Mouse (Mus musculus) hindbrain, postnatal 0 days (tissue): Measurements from ENCODE around the gene Hoxc10. TPM values are rescaled to one million over a fixed set of nuclear protein-coding genes. Genes with fewer than 3 reads are reported as not detected.

Experiments
- ATAC-seq: fragments of 200-750 bp; cut with Nextera tagmentation; 2 replicates; pipeline ENCODE4 v1.8.0; 2017; ENCODE audit warnings: mild to moderate bottlenecking, moderate TSS enrichment, moderate library complexity
- DNase-seq: peaks from one replicate; pipeline ENCODE4 v3.0.0-alpha.2; 2015; ENCODE audit warnings: low spot score
- H3K27ac ChIP-seq: fragments of 300-500 bp; sonication (generic); 2 replicates; pipeline ENCODE4 v1.5.1; 2014; ENCODE audit warnings: mild to moderate bottlenecking
- H3K27me3 ChIP-seq: fragments of 300-500 bp; sonication (generic); 2 replicates; pipeline ENCODE4 v1.6.1; 2014; ENCODE audit warnings: low read length, mixed read lengths; ENCODE audit not compliant: insufficient read depth
- H3K36me3 ChIP-seq: fragments of 300-500 bp; sonication (generic); 2 replicates; pipeline ENCODE4 v1.6.1; 2014; ENCODE audit warnings: low read length, mixed read lengths; ENCODE audit not compliant: insufficient read depth
- H3K4me1 ChIP-seq: fragments of 300-500 bp; sonication (generic); 2 replicates; pipeline ENCODE4 v1.6.1; 2014; ENCODE audit warnings: antibody characterized with exemption, low read length, mixed read lengths; ENCODE audit not compliant: insufficient read depth
- H3K4me2 ChIP-seq: fragments of 300-500 bp; sonication (generic); 2 replicates; pipeline ENCODE4 v1.6.1; 2014; ENCODE audit warnings: low read depth, mild to moderate bottlenecking, low read length, moderate library complexity, mixed read lengths
- H3K4me3 ChIP-seq: fragments of 300-500 bp; sonication (generic); 2 replicates; pipeline ENCODE4 v1.5.1; 2014; ENCODE audit warnings: low read length
- H3K9ac ChIP-seq: fragments of 300-500 bp; sonication (generic); replicated peaks from 2 replicates; pipeline ENCODE4 v1.6.1; 2014; ENCODE audit warnings: mild to moderate bottlenecking, low read length, moderate library complexity, mixed read lengths
- H3K9me3 ChIP-seq: fragments of 300-500 bp; sonication (generic); 2 replicates; pipeline ENCODE4 v1.6.1; 2016; ENCODE audit warnings: low read length, mixed read lengths
- CTCF ChIP-seq: IDR thresholded peaks from 2 replicates; pipeline ENCODE4 v1.5.1; 2016; ENCODE audit warnings: antibody characterized with exemption, control low read depth, low read depth
- WGBS: fragments of 180-500 bp; shearing (Covaris S2); extraction: QIAGEN DNeasy Blood & Tissue Kit; methylation state at CpG from one replicate; pipeline ENCODE4 v1.1.7; 2014; 5-methylcytosine and 5-hydroxymethylcytosine counted together
- polyA plus RNA-seq: library from polyadenylated mRNA; unstranded; fragments of >200 nt; fragmentation: Nextera tagmentation; extraction: Ambion mirVana; gene quantifications from 2 replicates; pipeline ENCODE4 v1.2.1, GENCODE M21; 2015
- total RNA-seq: library from RNA; depleted of rRNA; stranded (reverse); fragments of >200 nt; gene quantifications from 2 replicates; pipeline ENCODE4 v1.2.3, GENCODE M21; 2014; rRNA removed

Hoxc10 gene
- total RNA-seq (not detected in 2 replicates), polyA plus RNA-seq (not detected in 2 replicates)

DNA sequence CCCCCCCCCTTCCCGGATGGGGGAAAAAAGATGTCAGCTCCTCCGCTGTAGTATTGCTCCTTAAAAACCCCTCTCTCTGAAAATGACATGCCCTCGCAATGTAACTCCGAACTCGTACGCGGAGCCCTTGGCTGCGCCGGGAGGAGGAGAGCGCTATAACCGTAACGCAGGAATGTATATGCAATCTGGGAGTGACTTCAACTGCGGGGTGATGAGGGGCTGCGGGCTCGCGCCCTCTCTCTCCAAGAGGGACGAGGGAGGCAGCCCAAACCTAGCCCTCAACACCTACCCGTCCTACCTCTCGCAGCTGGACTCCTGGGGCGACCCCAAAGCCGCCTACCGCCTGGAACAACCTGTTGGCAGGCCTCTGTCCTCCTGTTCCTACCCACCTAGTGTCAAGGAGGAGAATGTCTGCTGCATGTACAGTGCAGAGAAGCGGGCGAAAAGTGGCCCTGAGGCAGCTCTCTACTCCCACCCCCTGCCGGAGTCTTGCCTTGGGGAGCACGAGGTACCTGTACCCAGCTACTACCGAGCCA is at the start of gene Hoxc10:
Hoxc10 (plus strand) TSS at position 21 of the 536 bp plus-strand sequence.
- ATAC-seq (no peak), DNase-seq (no peak)
- no peak for TF ChIP-seq CTCF
- no peak within 1 kb of the TSS for H3K4me3 ChIP-seq
- no peak within 1 kb of the TSS for H3K9ac ChIP-seq
- H3K27ac ChIP-seq, result no peak within 1 kb of the TSS
- 3% methylated on average over 27 of the region's 27 CpGs for WGBS
- peaks cover 96% of the 10 kb centered on the region for H3K27me3 ChIP-seq
- H3K4me1 ChIP-seq, result no peaks in the 10 kb centered on the region
- H3K9me3 ChIP-seq, result no peaks in the 10 kb centered on the region
- H3K4me2 ChIP-seq, result no peak within 1 kb of the TSS
- H3K36me3 ChIP-seq, result no peaks in the 10 kb centered on the region

- no peak for DNase-seq
- 2% methylated on average over 20 of the region's 20 CpGs for WGBS
- no peaks in the 10 kb centered on the region for H3K9me3 ChIP-seq
- no peak overlapping the region for H3K4me2 ChIP-seq
- H3K36me3 ChIP-seq, result no peaks in the 10 kb centered on the region
- no peaks in the 10 kb centered on the region for H3K4me1 ChIP-seq
- H3K9ac ChIP-seq, result no peak overlapping the region
- ATAC-seq, result no peak
- no peak for TF ChIP-seq CTCF
- H3K27me3 ChIP-seq, result peaks cover 94% of the 10 kb centered on the region
- no peak overlapping the region for H3K4me3 ChIP-seq
- no peak overlapping the region for H3K27ac ChIP-seq
These were observed 48.5 kb upstream of the Hoxc10 start for GRCm38 (mm10) chr15:102917972-102918572.

GRCm38 (mm10) chr15:102918611-102919265 is 47.9 kb upstream of the Hoxc10 start:
- Histone ChIP-seq H3K9ac (no peak overlapping the region), H3K27ac (no peak overlapping the region), H3K4me2 (no peak overlapping the region), H3K4me3 (no peak overlapping the region), H3K36me3 (no peaks in the 10 kb centered on the region), H3K4me1 (no peaks in the 10 kb centered on the region), H3K27me3 (peaks cover 94% of the 10 kb centered on the region), H3K9me3 (no peaks in the 10 kb centered on the region)
- TF ChIP-seq CTCF, result no peak
- 2% methylated on average over 7 of the region's 7 CpGs for WGBS
- ATAC-seq, result no peak
- DNase-seq, result no peak

DNA sequence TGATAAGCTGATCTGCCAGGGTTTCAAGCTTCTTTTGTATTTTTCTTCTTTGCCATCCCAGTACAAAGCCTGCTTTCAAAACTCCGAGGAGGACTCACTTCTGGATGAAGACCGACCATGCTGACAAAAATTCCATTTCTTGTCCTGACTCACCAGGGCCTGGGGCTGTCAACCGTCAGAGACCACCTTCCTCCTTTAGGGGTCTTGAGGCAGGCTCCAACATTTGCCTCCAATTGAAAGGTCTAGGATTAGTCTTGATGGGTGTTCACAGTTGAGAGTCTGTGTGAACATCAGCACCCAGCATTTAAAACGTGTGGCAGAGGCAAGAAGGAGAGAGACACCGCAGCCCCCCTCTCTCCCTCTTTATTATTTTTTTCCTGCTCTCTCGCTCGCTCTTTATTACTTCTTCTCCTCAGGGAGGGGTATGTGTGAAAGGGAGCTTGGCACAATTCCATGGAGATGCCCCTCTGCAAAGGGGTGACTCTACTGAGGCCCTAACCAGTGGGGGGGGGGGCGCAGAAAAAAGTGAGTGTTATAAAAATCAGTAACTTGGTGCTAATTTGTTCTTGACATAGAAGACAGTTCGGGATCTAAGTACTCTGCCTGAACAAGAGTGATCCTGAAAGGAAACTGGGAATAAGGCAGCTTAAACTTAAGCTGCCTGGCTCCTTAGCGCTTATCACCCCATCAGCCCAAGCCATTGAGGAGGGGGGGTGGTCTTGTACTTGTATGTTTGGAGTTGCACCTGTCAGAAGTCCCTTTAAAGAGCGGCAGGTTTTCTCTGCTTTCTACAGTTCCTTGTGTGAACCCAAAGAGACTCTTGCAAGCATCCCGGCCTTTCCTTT is 47.0 kb upstream of the Hoxc10 start:
- H3K4me2 ChIP-seq, result no peak overlapping the region
- H3K4me1 ChIP-seq, result no peaks in the 10 kb centered on the region
- peaks cover 96% of the 10 kb centered on the region for H3K27me3 ChIP-seq
- 2% methylated on average over 12 of the region's 12 CpGs for WGBS
- H3K4me3 ChIP-seq, result no peak overlapping the region
- no peak overlapping the region for H3K27ac ChIP-seq
- no peak for DNase-seq
- TF ChIP-seq CTCF, result no peak
- no peaks in the 10 kb centered on the region for H3K36me3 ChIP-seq
- H3K9me3 ChIP-seq, result no peaks in the 10 kb centered on the region
- H3K9ac ChIP-seq, result no peak overlapping the region
- ATAC-seq, result no peak

DNA sequence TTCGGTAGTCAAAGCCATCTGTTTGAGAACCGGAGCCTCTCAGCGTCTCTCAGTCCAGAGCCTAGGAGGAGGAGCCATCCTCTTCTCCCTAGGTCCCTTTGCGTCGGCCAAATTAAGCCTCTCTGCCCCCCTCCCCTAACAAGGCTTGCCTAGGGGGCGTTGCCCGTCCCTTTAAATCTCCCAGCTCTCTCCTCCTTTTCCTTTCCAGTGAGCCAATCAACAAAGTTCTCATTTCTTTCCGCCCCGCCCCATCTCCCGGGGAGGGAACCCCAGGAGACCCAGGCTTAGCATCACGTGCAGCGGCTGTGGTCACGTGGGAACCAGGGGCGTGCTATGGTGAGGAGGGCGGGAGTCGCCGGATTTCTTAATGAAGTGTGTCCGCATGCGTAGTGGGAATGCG is 46.0 kb upstream of the Hoxc10 start:
- H3K9ac ChIP-seq, result no peak overlapping the region
- H3K4me1 ChIP-seq, result no peaks in the 10 kb centered on the region
- DNase-seq (peak; percentile 25), ATAC-seq (no peak)
- H3K27ac ChIP-seq, result no peak overlapping the region
- WGBS, result under 1% methylated on average over 18 of the region's 20 CpGs
- TF ChIP-seq CTCF, result no peak
- H3K9me3 ChIP-seq, result no peaks in the 10 kb centered on the region
- no peak overlapping the region for H3K4me3 ChIP-seq
- H3K36me3 ChIP-seq, result no peaks in the 10 kb centered on the region
- peak overlapping the region; percentile 2; the same call in 1 of the 2 replicates for H3K4me2 ChIP-seq
- peaks cover 97% of the 10 kb centered on the region for H3K27me3 ChIP-seq
